Mouse (Mus musculus): Measurements from ENCODE around the gene Tcta. TPM values are rescaled to one million over a fixed set of nuclear protein-coding genes. Genes with fewer than 3 reads are reported as not detected.
A peak's percentile ranks its signal among the peaks of the same experiment; 100 is the strongest.

Tcta gene
- polyA plus RNA-seq (2016; fragmentation: Nextera tagmentation; extraction: Ambion mirVana), result 9.2 and 11.5 TPM in 2 replicates

GRCm38 (mm10) chr9:108305629-108306520, at the start of gene Tcta, which contains the start of gene Rhoa:
Gene Tcta (minus strand): TSS chr9:108306160.
Gene Rhoa (plus strand): TSS chr9:108306129.
- DNase-seq (ENCODE audit: low spot score), result peak; percentile 95
- Histone ChIP-seq H3K9me3 (replicated peaks) (no peaks in the 10 kb centered on the region), H3K4me1 (peaks cover 25% of the 10 kb centered on the region), H3K27me3 (ENCODE audit: low read depth, poor library complexity, severe bottlenecking) (no peaks in the 10 kb centered on the region), H3K27ac (peak within 1 kb of the TSS; percentile 97), H3K4me3 (peak within 1 kb of the TSS; percentile 96), H3K36me3 (peaks cover 36% of the 10 kb centered on the region)
- WGBS, result under 1% methylated on average over 81 of the region's 81 CpGs

DNA sequence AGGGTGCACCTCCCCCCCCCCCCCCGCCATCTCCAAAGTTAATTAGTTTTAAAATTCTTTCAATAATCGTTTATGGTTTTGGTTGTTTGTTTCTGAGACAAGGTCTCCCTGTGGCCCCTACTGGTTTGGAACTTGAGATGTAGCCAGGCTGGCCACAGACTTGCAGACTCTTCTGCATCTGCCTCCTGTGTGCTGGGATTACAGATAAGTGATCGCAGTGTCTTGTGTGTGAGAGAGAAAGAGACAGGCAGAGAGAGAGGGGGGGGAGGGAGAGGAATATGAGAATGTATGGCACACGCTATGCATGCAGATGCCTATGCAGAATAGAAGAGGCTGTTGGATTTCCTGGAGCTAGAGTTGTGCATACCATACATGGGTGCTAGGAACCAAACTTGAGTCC, 43.8 kb upstream of the Tcta start:
- WGBS, result 96% methylated on average over 4 of the region's 4 CpGs
- no peak for DNase-seq (ENCODE audit: low spot score)
- H3K36me3 ChIP-seq, result peaks cover 53% of the 10 kb centered on the region
- H3K4me3 ChIP-seq, result no peak overlapping the region
- H3K9me3 ChIP-seq (replicated peaks), result no peaks in the 10 kb centered on the region
- H3K27ac ChIP-seq, result no peak overlapping the region
- no peaks in the 10 kb centered on the region for H3K27me3 ChIP-seq (ENCODE audit: low read depth, poor library complexity, severe bottlenecking)
- peaks cover 14% of the 10 kb centered on the region for H3K4me1 ChIP-seq

DNA sequence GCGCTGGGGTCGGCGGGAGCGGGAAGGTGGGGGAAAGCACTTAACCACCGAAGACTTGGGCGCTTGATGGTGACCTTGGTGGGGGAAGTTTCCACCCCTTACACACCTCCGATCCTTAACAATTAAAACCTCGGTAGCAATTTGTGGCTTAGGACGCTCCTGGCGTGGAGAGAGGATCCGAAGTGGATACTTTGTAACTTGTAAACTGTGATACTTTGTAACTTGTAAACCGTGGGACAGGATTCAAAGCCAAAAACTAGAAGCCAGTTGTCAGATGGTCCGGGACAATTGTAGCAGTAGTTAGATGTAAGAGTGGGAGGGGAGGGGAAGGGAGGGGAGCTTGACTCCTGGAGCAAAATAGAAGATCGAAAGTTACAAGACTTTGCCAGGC, 42.3 kb upstream of the Tcta start:
- Histone ChIP-seq H3K4me1 (peaks cover 14% of the 10 kb centered on the region), H3K36me3 (peaks cover 39% of the 10 kb centered on the region), H3K9me3 (replicated peaks) (no peaks in the 10 kb centered on the region), H3K4me3 (peak overlapping the region; percentile 91), H3K27me3 (ENCODE audit: low read depth, poor library complexity, severe bottlenecking) (no peaks in the 10 kb centered on the region), H3K27ac (peak overlapping the region; percentile 94; the same call in 1 of the 2 replicates)
- WGBS, result 9% methylated on average over 14 of the region's 14 CpGs
- no peak for DNase-seq (ENCODE audit: low spot score)

DNA sequence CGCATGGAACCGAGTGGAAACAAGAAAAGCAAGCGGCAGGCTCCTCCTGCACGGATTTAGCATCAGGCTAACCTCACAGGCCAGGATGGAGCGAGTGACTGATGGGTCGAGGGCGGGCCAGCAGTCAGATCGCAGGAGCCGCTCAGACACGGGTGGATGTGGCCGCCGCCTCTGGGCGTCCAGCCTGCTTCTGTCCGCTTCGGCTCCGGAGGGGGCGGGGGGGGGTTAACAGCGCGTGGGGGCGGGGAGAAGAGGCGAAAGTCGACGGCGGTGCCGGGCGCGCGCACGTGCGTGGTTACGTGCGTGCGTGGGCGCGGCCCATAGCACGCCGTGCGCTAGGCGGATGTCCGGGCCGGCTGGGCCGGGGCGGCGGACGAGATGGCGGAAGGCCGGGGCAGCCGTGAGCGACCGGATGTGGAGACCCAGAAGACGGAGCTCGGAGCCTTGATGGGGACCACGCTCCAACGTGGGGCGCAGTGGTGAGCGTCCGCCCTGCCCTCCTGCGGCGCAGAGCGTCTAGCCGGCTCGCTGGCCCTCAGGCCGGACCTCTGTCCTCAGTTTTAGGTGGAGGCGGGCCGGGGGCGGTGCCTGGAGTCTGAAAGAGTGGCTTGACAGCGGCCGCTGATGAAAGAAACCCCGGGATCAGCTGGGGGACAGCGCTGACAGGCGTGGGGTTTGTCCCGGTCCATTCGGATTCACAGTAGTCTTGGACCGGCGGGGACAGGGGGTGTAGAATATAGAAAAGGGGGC, 41.8 kb upstream of the Tcta start, which contains the start of gene Usp4:
Gene Usp4 (plus strand): TSS at position 314 of the 750 bp plus-strand sequence.
- Histone ChIP-seq H3K4me1 (peaks cover 14% of the 10 kb centered on the region), H3K36me3 (peaks cover 33% of the 10 kb centered on the region), H3K27me3 (ENCODE audit: low read depth, poor library complexity, severe bottlenecking) (no peaks in the 10 kb centered on the region), H3K27ac (peak within 1 kb of the TSS; percentile 94), H3K9me3 (replicated peaks) (no peaks in the 10 kb centered on the region), H3K4me3 (peak within 1 kb of the TSS; percentile 91)
- peak; percentile 94 for DNase-seq (ENCODE audit: low spot score)
- under 1% methylated on average over 75 of the region's 75 CpGs for WGBS

DNA sequence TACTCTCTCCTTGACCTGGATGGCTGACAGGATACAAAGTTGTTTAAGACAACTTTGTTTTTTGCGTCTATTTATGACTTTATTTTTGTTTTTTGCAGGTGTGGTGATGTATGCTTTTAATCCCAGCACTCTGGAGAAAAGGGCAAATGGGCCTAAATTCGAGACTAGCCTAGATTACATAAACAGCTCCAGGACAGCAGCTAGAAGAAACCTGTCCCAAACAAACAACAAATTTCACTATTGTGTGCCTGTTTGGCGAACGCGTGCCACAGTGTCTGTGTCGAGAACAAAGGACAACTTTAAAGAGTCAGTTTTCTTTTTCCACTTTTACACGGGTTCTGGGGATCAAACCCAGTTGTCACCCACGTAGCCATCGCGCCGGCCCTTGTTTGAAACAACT, 41.1 kb upstream of the Tcta start:
- no peak for DNase-seq (ENCODE audit: low spot score)
- Histone ChIP-seq H3K27me3 (ENCODE audit: low read depth, poor library complexity, severe bottlenecking) (no peaks in the 10 kb centered on the region), H3K36me3 (peaks cover 26% of the 10 kb centered on the region), H3K4me1 (peaks cover 20% of the 10 kb centered on the region), H3K9me3 (replicated peaks) (no peaks in the 10 kb centered on the region), H3K4me3 (peak overlapping the region; percentile 91), H3K27ac (peak overlapping the region; percentile 94)
- WGBS, result 11% methylated on average over 11 of the region's 11 CpGs

DNA sequence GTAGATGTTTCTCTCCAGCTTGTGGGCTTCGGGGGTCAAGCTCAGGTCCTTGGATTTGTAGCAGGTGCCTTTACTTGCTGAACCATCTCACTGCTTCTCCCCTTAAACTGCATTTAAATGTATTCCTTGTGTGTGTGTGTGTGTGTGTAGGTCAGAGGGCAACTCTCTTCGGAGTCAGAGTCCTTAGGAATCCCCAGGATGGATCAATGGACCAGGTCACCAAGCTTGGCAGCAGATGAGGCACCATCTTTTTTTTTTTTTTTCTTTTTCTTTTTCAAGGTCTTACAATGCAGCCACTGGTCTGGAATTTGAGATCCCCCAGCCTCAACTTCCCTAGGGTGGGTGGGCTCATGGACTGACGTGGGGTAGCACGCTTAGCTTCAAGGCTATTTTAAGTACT, 38.5 kb upstream of the Tcta start:
- Histone ChIP-seq H3K9me3 (replicated peaks) (no peaks in the 10 kb centered on the region), H3K27ac (no peak overlapping the region), H3K4me1 (peaks cover 37% of the 10 kb centered on the region), H3K36me3 (peaks cover 7% of the 10 kb centered on the region), H3K27me3 (ENCODE audit: low read depth, poor library complexity, severe bottlenecking) (no peaks in the 10 kb centered on the region), H3K4me3 (no peak overlapping the region)
- no peak for DNase-seq (ENCODE audit: low spot score)
- WGBS, result 89% methylated on average over 4 of the region's 4 CpGs

GRCm38 (mm10) chr9:108343835-108344234, 37.9 kb upstream of the Tcta start:
- 93% methylated on average over 1 of the region's 1 CpGs for WGBS
- Histone ChIP-seq H3K27me3 (ENCODE audit: low read depth, poor library complexity, severe bottlenecking) (no peaks in the 10 kb centered on the region), H3K4me1 (peaks cover 34% of the 10 kb centered on the region), H3K4me3 (no peak overlapping the region), H3K27ac (no peak overlapping the region), H3K9me3 (replicated peaks) (no peaks in the 10 kb centered on the region), H3K36me3 (peaks cover 4% of the 10 kb centered on the region; the same call in 1 of the 2 replicates)
- no peak for DNase-seq (ENCODE audit: low spot score)

- Histone ChIP-seq H3K9me3 (replicated peaks) (no peaks in the 10 kb centered on the region), H3K4me1 (peaks cover 33% of the 10 kb centered on the region), H3K27ac (no peak overlapping the region), H3K36me3 (peaks cover 7% of the 10 kb centered on the region; the same call in 1 of the 2 replicates), H3K27me3 (ENCODE audit: low read depth, poor library complexity, severe bottlenecking) (no peaks in the 10 kb centered on the region), H3K4me3 (no peak overlapping the region)
- WGBS, result 93% methylated on average over 3 of the region's 3 CpGs
- no peak for DNase-seq (ENCODE audit: low spot score)
Measured at GRCm38 (mm10) chr9:108343331-108343730, 37.4 kb upstream of the Tcta start.

GRCm38 (mm10) chr9:108342301-108342831, 36.4 kb upstream of the Tcta start:
- WGBS, result 41% methylated on average over 5 of the region's 5 CpGs

GRCm38 (mm10) chr9:108341801-108342200, 35.8 kb upstream of the Tcta start:
- DNase-seq (ENCODE audit: low spot score), result no peak
- H3K4me1 ChIP-seq, result peaks cover 33% of the 10 kb centered on the region
- H3K27me3 ChIP-seq (ENCODE audit: low read depth, poor library complexity, severe bottlenecking), result no peaks in the 10 kb centered on the region
- H3K4me3 ChIP-seq, result no peak overlapping the region
- no peaks in the 10 kb centered on the region for H3K9me3 ChIP-seq (replicated peaks)
- 0 out of 2 replicates have a peak overlapping the region, but pooled peaks have one; percentile 48 for H3K27ac ChIP-seq
- H3K36me3 ChIP-seq, result peaks cover 16% of the 10 kb centered on the region

More at GRCm38 (mm10) chr9:108342301-108342831, 36.4 kb upstream of the Tcta start:
- Histone ChIP-seq H3K9me3 (replicated peaks) (no peaks in the 10 kb centered on the region), H3K36me3 (peaks cover 16% of the 10 kb centered on the region), H3K27ac (0 out of 2 replicates have a peak overlapping the region, but pooled peaks have one; percentile 48), H3K4me1 (peaks cover 35% of the 10 kb centered on the region), H3K27me3 (ENCODE audit: low read depth, poor library complexity, severe bottlenecking) (no peaks in the 10 kb centered on the region), H3K4me3 (no peak overlapping the region)
- DNase-seq (ENCODE audit: low spot score), result no peak

DNA sequence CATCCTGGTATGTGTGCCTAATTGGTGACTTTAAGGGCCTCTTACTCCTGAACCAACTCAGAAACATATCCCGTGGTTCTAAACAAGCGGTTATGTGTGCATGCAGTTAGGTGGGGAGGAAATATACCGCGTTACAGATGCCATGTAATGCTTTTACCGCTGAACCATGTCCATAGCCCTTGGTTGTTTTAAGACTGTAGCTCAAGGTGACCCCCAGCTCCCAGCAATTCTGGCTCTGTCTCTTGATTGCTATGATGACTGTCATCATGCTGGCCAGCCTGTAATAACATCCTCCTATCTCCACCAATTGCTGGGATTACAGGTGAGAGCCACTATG, 35.1 kb upstream of the Tcta start:
- Histone ChIP-seq H3K36me3 (peaks cover 19% of the 10 kb centered on the region), H3K27ac (no peak overlapping the region), H3K27me3 (ENCODE audit: low read depth, poor library complexity, severe bottlenecking) (no peaks in the 10 kb centered on the region), H3K4me1 (peaks cover 30% of the 10 kb centered on the region), H3K4me3 (no peak overlapping the region), H3K9me3 (replicated peaks) (no peaks in the 10 kb centered on the region)
- WGBS, result 92% methylated on average over 5 of the region's 5 CpGs
- DNase-seq (ENCODE audit: low spot score), result no peak

- peak overlapping the region; percentile 64 for H3K4me3 ChIP-seq
- no peak for DNase-seq (ENCODE audit: low spot score)
- 77% methylated on average over 10 of the region's 10 CpGs for WGBS
Measured at GRCm38 (mm10) chr9:108340258-108341138, 34.5 kb upstream of the Tcta start.

More at GRCm38 (mm10) chr9:108340258-108341138, 34.5 kb upstream of the Tcta start:
- Histone ChIP-seq H3K36me3 (peaks cover 25% of the 10 kb centered on the region), H3K9me3 (replicated peaks) (no peaks in the 10 kb centered on the region), H3K27me3 (ENCODE audit: low read depth, poor library complexity, severe bottlenecking) (no peaks in the 10 kb centered on the region), H3K4me1 (peaks cover 30% of the 10 kb centered on the region), H3K27ac (peak overlapping the region; percentile 94)
